Mouse (Mus musculus) lung, embryonic 16.5 days (tissue): Measurements from ENCODE around the gene Ube2j2. TPM values are rescaled to one million over a fixed set of nuclear protein-coding genes. Genes with fewer than 3 reads are reported as not detected.

ENCODE experiments used
- ATAC-seq: fragments of 200-750 bp; cut with Nextera tagmentation; 2 replicates; pipeline ENCODE4 v1.8.0; 2017; ENCODE audit warnings: low read depth, mild to moderate bottlenecking, moderate library complexity
- H3K27ac ChIP-seq: fragments of 300-500 bp; sonication (generic); 2 replicates; pipeline ENCODE4 v1.5.1; 2014; ENCODE audit warnings: mild to moderate bottlenecking, control low read depth, low read length
- H3K27me3 ChIP-seq: fragments of 300-500 bp; sonication (generic); 2 replicates; pipeline ENCODE4 v1.6.1; 2014; ENCODE audit warnings: low read depth, low read length, mixed read lengths; ENCODE audit not compliant: control insufficient read depth, insufficient read depth
- H3K36me3 ChIP-seq: fragments of 300-500 bp; sonication (generic); 2 replicates; pipeline ENCODE4 v1.6.1; 2014; ENCODE audit warnings: low read length; ENCODE audit not compliant: control insufficient read depth, insufficient read depth
- H3K4me1 ChIP-seq: fragments of 300-500 bp; sonication (generic); replicated peaks from 2 replicates; pipeline ENCODE4 v1.6.1; 2014; ENCODE audit warnings: low read length, mixed read lengths; ENCODE audit not compliant: control insufficient read depth, insufficient read depth
- H3K4me2 ChIP-seq: fragments of 300-500 bp; sonication (generic); 2 replicates; pipeline ENCODE4 v1.6.1; 2014; ENCODE audit warnings: low read depth, low read length, control low read depth
- H3K4me3 ChIP-seq: fragments of 300-500 bp; sonication (generic); 2 replicates; pipeline ENCODE4 v1.5.1; 2014; ENCODE audit warnings: mild to moderate bottlenecking, low read length, control low read depth
- H3K9ac ChIP-seq: fragments of 300-500 bp; sonication (generic); 2 replicates; pipeline ENCODE4 v1.6.1; 2014; ENCODE audit warnings: low read length, control low read depth
- H3K9me3 ChIP-seq: fragments of 300-500 bp; sonication (generic); 2 replicates; pipeline ENCODE4 v1.6.1; 2016; ENCODE audit warnings: low read length; ENCODE audit not compliant: control insufficient read depth
- WGBS: fragments of 180-500 bp; shearing (Covaris S2); extraction: QIAGEN DNeasy Blood & Tissue Kit; methylation state at CpG from one replicate; pipeline ENCODE4 v1.1.7; 2014; 5-methylcytosine and 5-hydroxymethylcytosine counted together
- polyA plus RNA-seq: library from polyadenylated mRNA; unstranded; fragments of >200 nt; fragmentation: Nextera tagmentation; extraction: Ambion mirVana; gene quantifications from 2 replicates; pipeline ENCODE4 v1.2.1, GENCODE M21; 2015

The Ube2j2 gene
- polyA plus RNA-seq, 1 experiment from 2014 or later: 86.4 TPM

- H3K27ac ChIP-seq: no peak overlapping the region
- WGBS: 92% methylated on average over 13 of the region's 13 CpGs
- H3K9me3 ChIP-seq: no peaks in the 10 kb centered on the region
- ATAC-seq: no peak
- H3K36me3 ChIP-seq: peaks cover 28% of the 10 kb centered on the region
- peaks cover 5% of the 10 kb centered on the region; the same call in 1 of the 2 replicates for H3K4me1 ChIP-seq
- no peak overlapping the region for H3K9ac ChIP-seq
- no peaks in the 10 kb centered on the region for H3K27me3 ChIP-seq
- H3K4me2 ChIP-seq: no peak overlapping the region
- no peak overlapping the region for H3K4me3 ChIP-seq
Measured at GRCm38 (mm10) chr4:155904318-155905102, 39.1 kb upstream of the Ube2j2 start.

- Histone ChIP-seq H3K27me3 (no peaks in the 10 kb centered on the region), H3K4me2 (no peak overlapping the region), H3K4me3 (no peak overlapping the region), H3K9me3 (no peaks in the 10 kb centered on the region), H3K27ac (no peak overlapping the region), H3K9ac (no peak overlapping the region), H3K36me3 (peaks cover 27% of the 10 kb centered on the region), H3K4me1 (peaks cover 5% of the 10 kb centered on the region; the same call in 1 of the 2 replicates)
- no peak for ATAC-seq
- WGBS: 84% methylated on average over 13 of the region's 13 CpGs
Measured at GRCm38 (mm10) chr4:155905634-155906033, 38.0 kb upstream of the Ube2j2 start.

- peaks cover 3% of the 10 kb centered on the region; the same call in 1 of the 2 replicates for H3K4me1 ChIP-seq
- no peak overlapping the region for H3K27ac ChIP-seq
- no peaks in the 10 kb centered on the region for H3K27me3 ChIP-seq
- WGBS: 76% methylated on average over 9 of the region's 9 CpGs
- H3K9me3 ChIP-seq: no peaks in the 10 kb centered on the region
- ATAC-seq: no peak
- H3K4me2 ChIP-seq: no peak overlapping the region
- no peak overlapping the region for H3K4me3 ChIP-seq
- peaks cover 27% of the 10 kb centered on the region for H3K36me3 ChIP-seq
- H3K9ac ChIP-seq: no peak overlapping the region
Measured at GRCm38 (mm10) chr4:155906125-155906524, 37.5 kb upstream of the Ube2j2 start.

DNA sequence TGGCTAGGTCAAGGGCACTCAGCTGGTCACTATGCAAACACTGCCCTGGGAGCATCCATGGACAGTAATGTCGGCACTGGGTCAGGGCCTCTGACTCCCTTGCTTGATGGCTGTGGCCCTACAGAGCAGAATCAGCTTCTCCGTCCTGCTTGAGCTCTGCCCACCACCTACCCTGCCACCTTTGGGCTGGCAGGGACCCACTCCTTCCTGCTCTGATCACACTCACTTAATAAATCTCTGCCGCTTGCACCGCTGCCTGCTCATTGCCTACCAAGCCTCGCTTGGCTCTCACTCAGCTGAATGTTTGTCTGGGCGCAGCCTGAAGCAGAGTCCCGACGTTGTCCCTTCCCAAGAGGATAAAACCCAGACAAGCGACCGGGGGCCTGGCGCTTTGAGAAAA lies 36.6 kb upstream of the Ube2j2 start:
- 48% methylated on average over 11 of the region's 11 CpGs for WGBS

DNA sequence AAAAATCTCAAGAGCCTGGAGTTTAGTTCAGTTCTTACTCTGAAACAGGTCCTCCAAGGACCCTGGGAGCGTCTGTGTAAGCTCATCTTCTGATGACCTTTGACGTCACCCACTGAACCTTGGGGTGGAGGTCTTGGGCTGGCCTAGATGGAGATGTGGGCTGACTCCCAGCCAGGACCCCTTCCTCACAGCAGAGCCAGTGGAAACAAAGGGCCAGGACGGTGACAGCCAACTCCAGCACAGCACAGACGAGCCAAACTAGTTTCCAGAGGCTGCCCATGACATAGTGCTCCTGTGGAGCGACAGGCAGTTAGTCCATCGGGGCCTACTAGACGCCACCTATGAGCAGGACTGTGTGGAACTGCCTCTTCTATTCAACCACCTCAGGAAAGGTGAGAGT lies 35.4 kb upstream of the Ube2j2 start:
- H3K27ac ChIP-seq: no peak overlapping the region
- 68% methylated on average over 7 of the region's 7 CpGs for WGBS
- H3K9ac ChIP-seq: no peak overlapping the region
- no peak overlapping the region for H3K4me3 ChIP-seq
- H3K27me3 ChIP-seq: no peaks in the 10 kb centered on the region
- no peaks in the 10 kb centered on the region for H3K4me1 ChIP-seq
- no peak overlapping the region for H3K4me2 ChIP-seq
- H3K9me3 ChIP-seq: no peaks in the 10 kb centered on the region
- no peak for ATAC-seq
- H3K36me3 ChIP-seq: peaks cover 17% of the 10 kb centered on the region

More for the DNA sequence above, 36.6 kb upstream of the Ube2j2 start:
- ATAC-seq: no peak
- peaks cover 27% of the 10 kb centered on the region for H3K36me3 ChIP-seq
- H3K27ac ChIP-seq: no peak overlapping the region
- no peaks in the 10 kb centered on the region for H3K4me1 ChIP-seq
- no peak overlapping the region for H3K9ac ChIP-seq
- H3K4me3 ChIP-seq: no peak overlapping the region
- no peak overlapping the region for H3K4me2 ChIP-seq
- no peaks in the 10 kb centered on the region for H3K27me3 ChIP-seq
- H3K9me3 ChIP-seq: no peaks in the 10 kb centered on the region

GRCm38 (mm10) chr4:155908751-155909150 lies 34.9 kb upstream of the Ube2j2 start:
- ATAC-seq: no peak
- Histone ChIP-seq H3K36me3 (peaks cover 12% of the 10 kb centered on the region), H3K9ac (no peak overlapping the region), H3K4me2 (no peak overlapping the region), H3K4me1 (no peaks in the 10 kb centered on the region), H3K27ac (no peak overlapping the region), H3K4me3 (no peak overlapping the region), H3K27me3 (no peaks in the 10 kb centered on the region), H3K9me3 (no peaks in the 10 kb centered on the region)
- WGBS: 82% methylated on average over 4 of the region's 4 CpGs

DNA sequence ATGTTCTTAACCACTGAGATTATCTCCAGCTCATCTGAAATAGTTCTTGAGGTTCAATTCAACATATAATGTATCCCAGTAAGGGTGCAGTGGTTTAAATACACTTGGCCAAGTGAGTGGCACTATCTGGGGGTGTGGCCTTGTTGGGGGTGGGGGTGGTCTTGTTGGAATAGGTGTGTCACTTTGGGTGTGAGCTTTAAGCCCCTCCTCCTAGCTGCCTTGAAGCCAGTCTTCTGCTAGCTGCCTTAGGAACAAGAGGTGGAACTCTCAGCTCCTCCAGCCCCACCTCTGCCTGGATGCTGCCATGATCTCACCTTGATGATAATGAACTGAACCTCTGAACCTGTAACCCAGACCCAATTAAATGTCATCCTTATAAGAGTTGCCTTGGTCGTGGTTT lies 11.6 kb upstream of the Ube2j2 start:
- ATAC-seq: no peak
- no peaks in the 10 kb centered on the region for H3K27me3 ChIP-seq
- no peak overlapping the region for H3K27ac ChIP-seq
- no peak overlapping the region for H3K4me2 ChIP-seq
- WGBS: 79% methylated on average over 1 of the region's 1 CpGs
- H3K9me3 ChIP-seq: no peaks in the 10 kb centered on the region
- H3K4me1 ChIP-seq: no peaks in the 10 kb centered on the region
- H3K36me3 ChIP-seq: no peaks in the 10 kb centered on the region
- no peak overlapping the region for H3K4me3 ChIP-seq
- no peak overlapping the region for H3K9ac ChIP-seq

DNA sequence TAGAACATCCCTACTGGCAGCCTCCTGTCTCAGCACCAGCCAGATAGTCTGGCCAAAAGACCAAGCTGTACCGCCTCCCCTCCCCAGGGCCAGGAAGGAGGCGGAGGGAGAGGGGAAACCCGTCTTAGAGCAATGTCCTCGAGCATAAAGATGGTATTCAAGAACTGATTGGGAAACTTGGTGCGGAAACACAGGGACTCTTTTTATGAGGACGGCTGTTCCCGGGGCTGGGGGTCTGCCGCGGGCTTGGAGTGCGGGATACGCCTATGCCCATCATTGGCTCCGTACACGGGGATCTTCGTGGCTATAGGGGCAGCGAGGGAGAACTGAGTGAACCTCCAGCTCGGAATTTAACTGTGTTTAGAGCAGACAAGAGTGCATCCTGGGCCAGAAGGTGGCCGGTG lies 580 bp upstream of the Ube2j2 start:
- H3K4me1 ChIP-seq: peaks cover 13% of the 10 kb centered on the region
- peak overlapping the region; percentile 90 for H3K27ac ChIP-seq
- peak overlapping the region; percentile 94 for H3K4me2 ChIP-seq
- peak overlapping the region; percentile 88 for H3K9ac ChIP-seq
- no peaks in the 10 kb centered on the region for H3K36me3 ChIP-seq
- peak; percentile 27 for ATAC-seq
- no peaks in the 10 kb centered on the region for H3K9me3 ChIP-seq
- H3K27me3 ChIP-seq: no peaks in the 10 kb centered on the region
- under 1% methylated on average over 17 of the region's 17 CpGs for WGBS
- peak overlapping the region; percentile 93 for H3K4me3 ChIP-seq

DNA sequence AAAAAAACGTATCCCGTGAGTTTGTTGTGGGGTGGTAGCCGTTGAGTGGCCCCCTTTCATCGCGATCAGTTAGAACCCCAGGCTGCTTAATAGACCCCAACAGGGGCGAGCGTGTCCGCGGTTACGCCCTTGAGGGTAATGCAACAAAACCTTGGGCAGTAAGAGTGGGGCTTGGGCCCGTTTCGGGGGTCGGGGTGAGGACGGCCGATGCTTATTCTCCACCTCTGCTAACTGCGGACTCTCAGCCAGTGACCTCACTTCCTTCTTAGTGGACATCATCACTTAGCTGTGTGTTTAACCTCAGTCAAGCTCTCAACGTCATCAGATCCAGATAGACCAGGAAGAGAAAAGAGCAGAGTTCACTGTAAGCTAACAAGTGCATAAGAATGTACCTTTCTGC lies 640 bp downstream of the Ube2j2 start:
- Histone ChIP-seq H3K9ac (peak overlapping the region; percentile 88), H3K4me1 (peaks cover 13% of the 10 kb centered on the region), H3K27me3 (no peaks in the 10 kb centered on the region), H3K9me3 (no peaks in the 10 kb centered on the region), H3K4me3 (peak overlapping the region; percentile 93), H3K27ac (no peak overlapping the region; the same call in 1 of the 2 replicates), H3K4me2 (peak overlapping the region; percentile 77), H3K36me3 (peaks cover 4% of the 10 kb centered on the region)
- WGBS: 0% methylated on average over 17 of the region's 17 CpGs
- ATAC-seq: no peak; the same call in 1 of the 2 replicates
